Mouse (Mus musculus): Measurements from ENCODE around the gene Erc1. TPM values are rescaled to one million over a fixed set of nuclear protein-coding genes. Genes with fewer than 3 reads are reported as not detected.
A peak's percentile ranks its signal among the peaks of the same experiment; 100 is the strongest.

Gene Erc1
- polyA plus RNA-seq, 1 experiment from 2014 or later, result 12.7 TPM

DNA sequence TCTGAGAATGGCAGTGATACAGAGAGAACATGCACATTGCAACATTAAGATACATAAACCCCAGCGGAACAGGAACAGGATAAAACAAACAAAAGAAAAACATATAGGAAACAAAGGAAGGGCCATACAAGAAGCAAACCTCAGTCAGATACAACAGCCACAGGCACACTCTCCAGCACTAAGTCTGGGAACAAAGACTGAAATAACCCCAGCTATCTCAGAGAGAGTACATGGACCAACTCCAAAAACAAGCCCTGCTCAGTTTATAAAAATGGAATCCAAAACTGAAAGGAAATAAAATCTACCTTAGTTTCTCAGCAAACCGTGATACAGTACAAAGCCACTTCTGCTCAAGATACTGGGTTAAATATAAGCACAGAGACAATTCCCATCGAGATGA is 107.4 kb downstream of the Erc1 start:
- Histone ChIP-seq H3K27ac (ENCODE audit: low read length) (peak overlapping the region; percentile 70), H3K9me3 (replicated peaks; ENCODE audit: control insufficient read depth, low read length) (no peaks in the 10 kb centered on the region), H3K4me3 (ENCODE audit: low read length) (no peak overlapping the region), H3K9ac (ENCODE audit: low read length) (peak overlapping the region; percentile 11; the same call in 1 of the 2 replicates), H3K4me1 (ENCODE audit: control insufficient read depth, insufficient read depth, low read length) (peaks cover 7% of the 10 kb centered on the region; the same call in 1 of the 2 replicates), H3K27me3 (ENCODE audit: control insufficient read depth, insufficient read depth, low read length) (no peaks in the 10 kb centered on the region), H3K4me2 (ENCODE audit: low read depth, low read length) (peak overlapping the region; percentile 41), H3K36me3 (ENCODE audit: control insufficient read depth, insufficient read depth) (peaks cover 6% of the 10 kb centered on the region)
- 58% methylated on average over 3 of the region's 3 CpGs for WGBS
- no peak for ATAC-seq (replicated peaks; ENCODE audit: extremely low read depth, insufficient read depth, low FRiP score)

DNA sequence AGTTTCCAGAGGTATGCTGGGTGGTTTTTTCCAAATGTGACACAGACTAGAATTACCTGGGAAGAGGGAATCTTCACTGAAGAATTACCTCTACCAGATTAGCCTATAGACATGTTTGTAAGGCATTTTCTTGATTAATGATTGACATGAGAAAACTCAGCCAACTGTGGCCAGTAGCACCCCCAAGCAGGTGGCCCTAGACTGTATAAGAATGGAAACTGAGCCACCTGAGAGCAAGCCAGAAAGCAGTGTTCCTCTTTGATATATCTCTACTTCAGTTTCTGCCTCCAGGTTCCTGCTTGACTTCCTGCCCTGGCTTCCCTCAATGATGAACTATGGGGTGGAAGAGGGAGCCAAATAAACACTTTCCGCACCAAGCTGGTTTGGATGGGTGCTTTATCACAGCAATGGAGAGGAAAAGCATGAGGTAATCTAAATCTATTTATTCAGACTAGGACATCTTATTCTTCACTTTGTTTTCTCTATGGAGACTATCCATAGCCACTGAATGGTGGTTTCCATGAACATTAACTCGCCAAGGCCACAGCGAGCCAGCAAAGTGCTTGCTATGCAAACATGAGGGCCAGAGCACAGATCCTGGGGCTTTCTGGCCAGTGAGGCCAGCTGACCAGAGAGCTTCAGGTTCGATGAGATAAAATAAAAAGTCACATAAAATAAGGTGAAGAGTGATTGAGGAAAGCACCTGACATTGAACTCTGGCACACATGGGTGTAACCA is 109.2 kb downstream of the Erc1 start:
- Histone ChIP-seq H3K9me3 (replicated peaks; ENCODE audit: control insufficient read depth, low read length) (no peaks in the 10 kb centered on the region), H3K4me2 (ENCODE audit: low read depth, low read length) (no peak overlapping the region), H3K27me3 (ENCODE audit: control insufficient read depth, insufficient read depth, low read length) (no peaks in the 10 kb centered on the region), H3K27ac (ENCODE audit: low read length) (no peak overlapping the region), H3K36me3 (ENCODE audit: control insufficient read depth, insufficient read depth) (peaks cover 6% of the 10 kb centered on the region), H3K4me1 (ENCODE audit: control insufficient read depth, insufficient read depth, low read length) (peaks cover 7% of the 10 kb centered on the region; the same call in 1 of the 2 replicates), H3K9ac (ENCODE audit: low read length) (no peak overlapping the region), H3K4me3 (ENCODE audit: low read length) (no peak overlapping the region)
- no peak for ATAC-seq (replicated peaks; ENCODE audit: extremely low read depth, insufficient read depth, low FRiP score)
- 85% methylated on average over 4 of the region's 4 CpGs for WGBS

DNA sequence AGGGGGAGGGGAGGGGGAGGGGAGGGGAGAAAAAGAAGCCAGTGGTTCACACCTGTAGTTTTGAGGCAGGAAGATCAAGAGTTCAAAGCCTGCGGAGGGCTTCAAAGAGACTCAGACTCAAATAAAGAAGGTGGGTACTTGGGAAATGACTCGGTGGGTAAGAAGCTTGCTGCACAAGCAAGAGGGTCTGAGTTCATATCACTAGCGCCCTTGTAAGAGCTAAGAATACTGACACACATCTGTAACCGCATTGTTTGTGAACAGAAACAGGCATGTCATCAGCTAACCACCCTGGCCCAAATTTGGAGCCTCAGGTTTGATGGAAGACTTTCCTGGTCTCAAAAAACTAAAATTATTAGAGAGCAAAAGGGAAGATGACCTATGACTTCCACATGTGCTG is 110.3 kb downstream of the Erc1 start:
- Histone ChIP-seq H3K4me2 (ENCODE audit: low read depth, low read length) (no peak overlapping the region), H3K4me3 (ENCODE audit: low read length) (no peak overlapping the region), H3K9ac (ENCODE audit: low read length) (no peak overlapping the region), H3K27me3 (ENCODE audit: control insufficient read depth, insufficient read depth, low read length) (no peaks in the 10 kb centered on the region), H3K27ac (ENCODE audit: low read length) (no peak overlapping the region), H3K4me1 (ENCODE audit: control insufficient read depth, insufficient read depth, low read length) (peaks cover 7% of the 10 kb centered on the region; the same call in 1 of the 2 replicates), H3K36me3 (ENCODE audit: control insufficient read depth, insufficient read depth) (peaks cover under 1% of the 10 kb centered on the region), H3K9me3 (replicated peaks; ENCODE audit: control insufficient read depth, low read length) (no peaks in the 10 kb centered on the region)
- WGBS, result 82% methylated on average over 4 of the region's 4 CpGs
- ATAC-seq (replicated peaks; ENCODE audit: extremely low read depth, insufficient read depth, low FRiP score), result no peak

DNA sequence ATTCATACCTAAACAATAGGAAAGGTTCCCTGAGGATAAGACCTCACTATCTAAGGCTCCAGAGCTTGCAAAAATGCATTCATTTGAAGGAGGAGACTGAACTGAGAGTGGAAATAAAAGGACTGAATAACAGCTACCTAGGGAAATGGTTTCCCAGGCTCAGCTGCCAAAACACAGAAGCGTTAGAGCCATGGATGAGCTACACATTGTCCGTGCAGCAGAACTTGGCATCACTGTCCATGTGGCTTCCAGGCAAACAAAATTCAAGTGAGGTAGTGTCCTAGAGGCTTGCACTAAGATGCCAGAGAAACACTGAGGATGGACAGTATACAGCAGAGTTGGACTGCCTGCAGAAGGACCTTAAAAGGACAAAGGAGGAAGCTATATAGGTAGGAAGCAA is 112.0 kb downstream of the Erc1 start:
- no peak for ATAC-seq (replicated peaks; ENCODE audit: extremely low read depth, insufficient read depth, low FRiP score)
- Histone ChIP-seq H3K4me1 (ENCODE audit: control insufficient read depth, insufficient read depth, low read length) (peaks cover 6% of the 10 kb centered on the region; the same call in 1 of the 2 replicates), H3K4me2 (ENCODE audit: low read depth, low read length) (no peak overlapping the region), H3K36me3 (ENCODE audit: control insufficient read depth, insufficient read depth) (no peaks in the 10 kb centered on the region), H3K9ac (ENCODE audit: low read length) (no peak overlapping the region), H3K9me3 (replicated peaks; ENCODE audit: control insufficient read depth, low read length) (no peaks in the 10 kb centered on the region), H3K27ac (ENCODE audit: low read length) (no peak overlapping the region), H3K27me3 (ENCODE audit: control insufficient read depth, insufficient read depth, low read length) (no peaks in the 10 kb centered on the region), H3K4me3 (ENCODE audit: low read length) (no peak overlapping the region)
- WGBS, result 80% methylated on average over 2 of the region's 2 CpGs

DNA sequence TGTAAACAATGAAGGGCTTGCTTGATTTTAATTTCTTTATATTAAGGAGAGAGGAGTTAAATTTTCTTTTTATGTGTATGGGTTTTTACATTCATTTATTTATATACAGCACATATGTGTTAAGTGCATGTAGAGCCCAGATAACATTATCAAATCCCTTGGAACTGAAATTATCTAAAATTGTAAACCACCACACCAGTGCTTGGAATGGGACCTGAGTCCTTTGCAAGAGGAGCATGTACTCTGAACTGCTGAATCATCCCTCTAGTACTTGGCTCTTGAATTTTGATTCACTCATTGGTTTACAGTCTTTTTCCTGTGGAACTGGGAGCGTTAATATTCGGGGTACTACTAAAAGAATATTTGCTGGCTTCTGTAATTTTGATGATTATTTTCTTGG is 116.8 kb downstream of the Erc1 start:
- Histone ChIP-seq H3K4me2 (ENCODE audit: low read depth, low read length) (no peak overlapping the region), H3K27me3 (ENCODE audit: control insufficient read depth, insufficient read depth, low read length) (no peaks in the 10 kb centered on the region), H3K9ac (ENCODE audit: low read length) (no peak overlapping the region), H3K27ac (ENCODE audit: low read length) (no peak overlapping the region), H3K9me3 (replicated peaks; ENCODE audit: control insufficient read depth, low read length) (no peaks in the 10 kb centered on the region), H3K4me3 (ENCODE audit: low read length) (no peak overlapping the region), H3K36me3 (ENCODE audit: control insufficient read depth, insufficient read depth) (no peaks in the 10 kb centered on the region), H3K4me1 (ENCODE audit: control insufficient read depth, insufficient read depth, low read length) (no peaks in the 10 kb centered on the region)
- no peak for ATAC-seq (replicated peaks; ENCODE audit: extremely low read depth, insufficient read depth, low FRiP score)
- 93% methylated on average over 2 of the region's 2 CpGs for WGBS

DNA sequence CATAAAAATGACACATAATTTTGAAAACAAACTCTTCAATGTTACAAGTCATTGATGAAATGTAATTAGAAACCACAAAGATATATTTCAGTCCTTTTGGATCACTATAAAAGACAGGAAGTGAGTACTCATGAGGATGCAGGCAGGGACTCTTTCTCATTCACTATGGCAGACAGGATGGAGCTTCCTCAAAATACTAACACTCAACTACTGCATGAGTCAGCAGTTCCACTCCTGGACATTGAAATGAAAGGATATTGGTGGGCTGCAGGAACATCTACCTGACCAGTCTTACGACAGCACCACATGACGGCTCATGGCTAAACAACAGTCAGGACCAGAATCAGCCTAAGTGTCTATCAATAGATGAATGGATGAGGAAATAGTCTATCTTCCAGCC is 132.7 kb downstream of the Erc1 start:
- Histone ChIP-seq H3K4me1 (ENCODE audit: control insufficient read depth, insufficient read depth, low read length) (peaks cover 13% of the 10 kb centered on the region), H3K9me3 (replicated peaks; ENCODE audit: control insufficient read depth, low read length) (no peaks in the 10 kb centered on the region), H3K4me3 (ENCODE audit: low read length) (no peak overlapping the region), H3K27me3 (ENCODE audit: control insufficient read depth, insufficient read depth, low read length) (no peaks in the 10 kb centered on the region), H3K36me3 (ENCODE audit: control insufficient read depth, insufficient read depth) (no peaks in the 10 kb centered on the region), H3K4me2 (ENCODE audit: low read depth, low read length) (no peak overlapping the region), H3K9ac (ENCODE audit: low read length) (no peak overlapping the region), H3K27ac (ENCODE audit: low read length) (no peak overlapping the region)
- ATAC-seq (replicated peaks; ENCODE audit: extremely low read depth, insufficient read depth, low FRiP score), result no peak
- WGBS, result 96% methylated on average over 2 of the region's 2 CpGs

DNA sequence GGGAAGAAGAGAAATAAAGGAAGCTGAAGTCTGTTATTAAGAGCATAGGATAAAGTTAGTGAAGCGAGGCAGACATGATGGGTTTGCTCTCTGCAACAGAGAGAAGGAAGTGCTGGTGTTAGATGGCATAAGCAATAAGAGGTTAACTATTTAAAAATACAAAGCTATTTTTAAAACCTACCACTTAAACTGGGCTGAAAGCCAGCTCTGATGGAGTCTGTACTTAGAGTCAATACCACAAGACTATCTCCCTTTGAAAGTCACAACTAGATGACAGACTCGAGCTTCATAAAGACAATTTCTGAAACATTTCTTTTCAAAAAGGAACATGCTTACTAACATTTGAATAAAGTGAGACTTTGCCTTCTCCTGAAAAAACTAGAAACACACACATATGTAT is 134.0 kb downstream of the Erc1 start:
- Histone ChIP-seq H3K36me3 (ENCODE audit: control insufficient read depth, insufficient read depth) (no peaks in the 10 kb centered on the region), H3K9me3 (replicated peaks; ENCODE audit: control insufficient read depth, low read length) (no peaks in the 10 kb centered on the region), H3K9ac (ENCODE audit: low read length) (peak overlapping the region; percentile 68), H3K4me3 (ENCODE audit: low read length) (peak overlapping the region; percentile 21), H3K4me2 (ENCODE audit: low read depth, low read length) (peak overlapping the region; percentile 48), H3K27me3 (ENCODE audit: control insufficient read depth, insufficient read depth, low read length) (no peaks in the 10 kb centered on the region), H3K4me1 (ENCODE audit: control insufficient read depth, insufficient read depth, low read length) (peaks cover 13% of the 10 kb centered on the region), H3K27ac (ENCODE audit: low read length) (peak overlapping the region; percentile 86)
- peak; percentile 73; the same call in 1 of the 2 replicates for ATAC-seq (replicated peaks; ENCODE audit: extremely low read depth, insufficient read depth, low FRiP score)
- 26% methylated on average over 2 of the region's 2 CpGs for WGBS

DNA sequence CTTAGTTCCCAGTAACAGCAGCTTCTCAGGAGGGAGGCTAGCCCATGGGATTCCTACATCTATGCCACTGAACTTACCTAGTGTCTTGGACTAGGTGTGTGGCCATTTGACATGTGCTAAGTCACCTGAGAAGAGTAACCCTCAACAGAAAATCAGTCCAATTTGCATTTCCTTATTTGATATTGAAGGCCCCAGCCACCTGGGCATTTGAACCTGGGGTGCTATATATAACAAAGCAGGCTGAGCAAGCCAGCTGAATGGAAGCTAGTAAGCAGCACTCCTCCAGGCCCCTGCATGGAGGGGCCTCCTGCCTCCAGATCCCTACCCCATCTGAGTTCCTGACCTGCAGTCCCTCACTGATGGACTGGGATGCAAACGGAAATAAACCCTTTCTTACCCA is 135.5 kb downstream of the Erc1 start:
- peak overlapping the region; percentile 48 for H3K4me2 ChIP-seq (ENCODE audit: low read depth, low read length)
- no peaks in the 10 kb centered on the region for H3K27me3 ChIP-seq (ENCODE audit: control insufficient read depth, insufficient read depth, low read length)
- peak overlapping the region; percentile 49 for H3K27ac ChIP-seq (ENCODE audit: low read length)
- 42% methylated on average over 1 of the region's 1 CpGs for WGBS
- no peak overlapping the region for H3K4me3 ChIP-seq (ENCODE audit: low read length)
- H3K36me3 ChIP-seq (ENCODE audit: control insufficient read depth, insufficient read depth), result no peaks in the 10 kb centered on the region
- H3K9ac ChIP-seq (ENCODE audit: low read length), result peak overlapping the region; percentile 46; the same call in 1 of the 2 replicates
- no peak for ATAC-seq (replicated peaks; ENCODE audit: extremely low read depth, insufficient read depth, low FRiP score)
- H3K9me3 ChIP-seq (replicated peaks; ENCODE audit: control insufficient read depth, low read length), result no peaks in the 10 kb centered on the region
- peaks cover 13% of the 10 kb centered on the region for H3K4me1 ChIP-seq (ENCODE audit: control insufficient read depth, insufficient read depth, low read length)

DNA sequence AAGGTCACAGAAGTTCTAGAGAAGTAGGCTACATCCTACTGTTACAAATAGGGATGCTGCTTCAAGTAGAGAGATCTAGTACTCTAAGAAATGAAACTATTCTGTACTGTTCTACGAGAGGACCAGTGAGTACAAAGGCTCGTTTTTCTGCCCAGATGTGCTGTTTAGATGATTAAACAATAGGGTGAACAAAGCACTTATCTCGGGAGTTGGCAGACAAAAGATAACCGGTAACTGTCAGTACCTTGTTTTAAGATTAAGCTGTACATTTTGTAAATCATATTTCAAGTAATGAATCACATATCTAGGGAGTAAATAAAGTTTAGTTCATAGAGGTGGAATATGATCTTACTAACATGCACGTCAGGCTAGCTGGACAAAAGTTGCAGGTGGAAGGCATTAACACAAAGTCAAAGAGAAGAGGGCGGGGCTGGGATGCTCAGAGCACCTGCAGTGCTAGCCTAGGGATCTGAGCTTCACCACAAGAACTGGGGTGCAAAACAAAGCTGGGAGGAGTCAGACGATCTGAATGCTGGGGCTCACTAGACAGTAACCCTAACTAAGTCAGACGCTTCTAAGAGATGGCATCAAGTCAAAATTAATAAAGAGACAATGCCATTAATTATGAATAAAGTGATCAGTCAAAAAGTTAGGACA is 136.2 kb downstream of the Erc1 start:
- no peaks in the 10 kb centered on the region for H3K27me3 ChIP-seq (ENCODE audit: control insufficient read depth, insufficient read depth, low read length)
- peaks cover 13% of the 10 kb centered on the region for H3K4me1 ChIP-seq (ENCODE audit: control insufficient read depth, insufficient read depth, low read length)
- no peaks in the 10 kb centered on the region for H3K9me3 ChIP-seq (replicated peaks; ENCODE audit: control insufficient read depth, low read length)
- H3K4me2 ChIP-seq (ENCODE audit: low read depth, low read length), result no peak overlapping the region
- H3K27ac ChIP-seq (ENCODE audit: low read length), result no peak overlapping the region
- no peaks in the 10 kb centered on the region for H3K36me3 ChIP-seq (ENCODE audit: control insufficient read depth, insufficient read depth)
- peak; percentile 30; the same call in 1 of the 2 replicates for ATAC-seq (replicated peaks; ENCODE audit: extremely low read depth, insufficient read depth, low FRiP score)
- no peak overlapping the region for H3K9ac ChIP-seq (ENCODE audit: low read length)
- WGBS, result 69% methylated on average over 8 of the region's 8 CpGs
- H3K4me3 ChIP-seq (ENCODE audit: low read length), result no peak overlapping the region

All from heart, embryonic 16.5 days (tissue).